21 mouse cellular contexts compared by ENCODE assay signal in genomic region chr1:171584584-171584983, GRCm38 (mm10). TPM values are rescaled to one million over a fixed set of nuclear protein-coding genes. Genes with fewer than 3 reads are reported as not detected.
"Had no signal": no experiment of that assay in that cellular context is flagged by ENCODE, and none has a peak within 500 bp of the region (broad histone marks: within the 10 kb centered on the region; RNA-seq: fewer than 3 reads in every experiment).

No protein-coding gene starts in this region.

- H3K4me3 ChIP-seq: kidney, embryonic 15.5 days; limb, embryonic 13.5 days; megakaryocyte, embryonic 14.5 days; midbrain, embryonic 12.5 days; neural tube, embryonic 13.5 days had no signal

- H3K27me3 ChIP-seq: kidney, embryonic 15.5 days; limb, embryonic 13.5 days; midbrain, embryonic 12.5 days; neural tube, embryonic 13.5 days had no signal

- H3K4me2 ChIP-seq: kidney, embryonic 15.5 days; limb, embryonic 13.5 days; midbrain, embryonic 12.5 days; neural tube, embryonic 13.5 days had no signal

- H3K9ac ChIP-seq: kidney, embryonic 15.5 days; limb, embryonic 13.5 days; midbrain, embryonic 12.5 days; neural tube, embryonic 13.5 days had no signal

- H3K36me3 ChIP-seq: kidney, embryonic 15.5 days; limb, embryonic 13.5 days; midbrain, embryonic 12.5 days; neural tube, embryonic 13.5 days had no signal

- DNase-seq: kidney, adult 2 months; kidney, postnatal 14 days; left cerebral cortex, postnatal 4 days; lung, adult 18-20 months; lung, postnatal 4 days; right cerebral cortex, postnatal 14 days; thymus, postnatal 25 days had no signal

- ATAC-seq: intestine, embryonic 16.5 days; midbrain, embryonic 16.5 days had no signal

- H3K27ac ChIP-seq: kidney, embryonic 15.5 days; limb, embryonic 13.5 days; midbrain, embryonic 12.5 days; neural tube, embryonic 13.5 days had no signal

- H3K4me1 ChIP-seq: kidney, embryonic 15.5 days; limb, embryonic 13.5 days; midbrain, embryonic 12.5 days; neural tube, embryonic 13.5 days had no signal

- H3K9me3 ChIP-seq: kidney, embryonic 15.5 days; limb, embryonic 13.5 days; megakaryocyte, embryonic 14.5 days; midbrain, embryonic 12.5 days; neural tube, embryonic 13.5 days had no signal

RNA-seq across cellular contexts. Expression of gene Ly9, which starts 22.6 kb away (rescaled TPM):
- total RNA-seq: layer of hippocampus, postnatal 14 days; left cerebral cortex, adult 18-20 months; left cerebral cortex, postnatal 10 days had no signal
- polyA plus RNA-seq: midbrain, embryonic 12.5 days had no signal

RNA-seq across cellular contexts. Expression of gene Cd244a, which starts 25.6 kb away (rescaled TPM):
- total RNA-seq: layer of hippocampus, postnatal 14 days; left cerebral cortex, postnatal 10 days had no signal
- polyA plus RNA-seq: midbrain, embryonic 12.5 days; midbrain, embryonic 16.5 days; neural tube, embryonic 13.5 days had no signal

RNA-seq across cellular contexts. Expression of gene Itln1, which starts 49.5 kb away (rescaled TPM):
- total RNA-seq: layer of hippocampus, adult 8-10 months; layer of hippocampus, postnatal 14 days; left cerebral cortex, adult 18-20 months; left cerebral cortex, postnatal 10 days; left cerebral cortex, postnatal 4 days had no signal
- polyA plus RNA-seq: kidney, adult 2 months; kidney, embryonic 15.5 days; limb, embryonic 13.5 days; lung, embryonic 16.5 days; midbrain, embryonic 12.5 days; midbrain, embryonic 16.5 days; neural tube, embryonic 13.5 days; spleen, adult 2 months; stomach, embryonic 16.5 days had no signal
